Mouse (Mus musculus) stomach, postnatal 0 days (tissue): ENCODE results near the gene Zfp28. TPM values are rescaled to one million over a fixed set of nuclear protein-coding genes. Genes with fewer than 3 reads are reported as not detected.

Experiments
- ATAC-seq: fragments of 200-750 bp; cut with Nextera tagmentation; 2 replicates; pipeline ENCODE4 v1.8.0; 2017; ENCODE audit not compliant: low FRiP score, low TSS enrichment
- DNase-seq: peaks from one replicate; pipeline ENCODE4 v3.0.0-alpha.2; 2016; ENCODE audit warnings: low spot score
- H3K27ac ChIP-seq: fragments of 300-500 bp; sonication (generic); replicated peaks from 2 replicates; pipeline ENCODE4 v1.5.1; 2014; ENCODE audit warnings: mild to moderate bottlenecking, control low read depth
- H3K27me3 ChIP-seq: fragments of 300-500 bp; sonication (generic); 2 replicates; pipeline ENCODE4 v1.6.1; 2014; ENCODE audit warnings: low read length; ENCODE audit not compliant: control insufficient read depth, insufficient read depth
- H3K36me3 ChIP-seq: fragments of 300-500 bp; sonication (generic); 2 replicates; pipeline ENCODE4 v1.6.1; 2014; ENCODE audit warnings: low read length, mixed read lengths; ENCODE audit not compliant: control insufficient read depth, insufficient read depth
- H3K4me1 ChIP-seq: fragments of 300-500 bp; sonication (generic); replicated peaks from 2 replicates; pipeline ENCODE4 v1.6.1; 2014; ENCODE audit warnings: antibody characterized with exemption; ENCODE audit not compliant: control insufficient read depth, insufficient read depth
- H3K4me2 ChIP-seq: fragments of 300-500 bp; sonication (generic); replicated peaks from 2 replicates; pipeline ENCODE4 v1.6.1; 2014; ENCODE audit warnings: low read depth, mild to moderate bottlenecking, control low read depth, moderate library complexity
- H3K4me3 ChIP-seq: fragments of 300-500 bp; sonication (generic); 2 replicates; pipeline ENCODE4 v1.5.1; 2014; ENCODE audit warnings: low read depth, low read length, control low read depth
- H3K9ac ChIP-seq: fragments of 300-500 bp; sonication (generic); 2 replicates; pipeline ENCODE4 v1.6.1; 2014; ENCODE audit warnings: mild to moderate bottlenecking, low read length, control low read depth, mixed read lengths
- H3K9me3 ChIP-seq: fragments of 300-500 bp; sonication (generic); 2 replicates; pipeline ENCODE4 v1.6.1; 2016; ENCODE audit warnings: low read length; ENCODE audit not compliant: control insufficient read depth
- CTCF ChIP-seq: IDR thresholded peaks from 2 replicates; pipeline ENCODE4 v1.5.1; 2016; ENCODE audit warnings: antibody characterized with exemption, low read depth, mild to moderate bottlenecking, moderate library complexity
- EP300 ChIP-seq: optimal IDR thresholded peaks from 2 replicates; pipeline ENCODE3; 2016; ENCODE audit warnings: antibody characterized with exemption
- WGBS: fragments of 180-500 bp; shearing (Covaris S2); extraction: QIAGEN DNeasy Blood & Tissue Kit; methylation state at CpG from one replicate; pipeline ENCODE4 v1.1.7; 2014; 5-methylcytosine and 5-hydroxymethylcytosine counted together
- polyA plus RNA-seq: library from polyadenylated mRNA; unstranded; fragments of >200 nt; fragmentation: Nextera tagmentation; extraction: Ambion mirVana; gene quantifications from 2 replicates; pipeline ENCODE4 v1.2.1, GENCODE M21; 2015

Gene Zfp28
- polyA plus RNA-seq, 1 experiment from 2014 or later = 2.4 TPM

DNA sequence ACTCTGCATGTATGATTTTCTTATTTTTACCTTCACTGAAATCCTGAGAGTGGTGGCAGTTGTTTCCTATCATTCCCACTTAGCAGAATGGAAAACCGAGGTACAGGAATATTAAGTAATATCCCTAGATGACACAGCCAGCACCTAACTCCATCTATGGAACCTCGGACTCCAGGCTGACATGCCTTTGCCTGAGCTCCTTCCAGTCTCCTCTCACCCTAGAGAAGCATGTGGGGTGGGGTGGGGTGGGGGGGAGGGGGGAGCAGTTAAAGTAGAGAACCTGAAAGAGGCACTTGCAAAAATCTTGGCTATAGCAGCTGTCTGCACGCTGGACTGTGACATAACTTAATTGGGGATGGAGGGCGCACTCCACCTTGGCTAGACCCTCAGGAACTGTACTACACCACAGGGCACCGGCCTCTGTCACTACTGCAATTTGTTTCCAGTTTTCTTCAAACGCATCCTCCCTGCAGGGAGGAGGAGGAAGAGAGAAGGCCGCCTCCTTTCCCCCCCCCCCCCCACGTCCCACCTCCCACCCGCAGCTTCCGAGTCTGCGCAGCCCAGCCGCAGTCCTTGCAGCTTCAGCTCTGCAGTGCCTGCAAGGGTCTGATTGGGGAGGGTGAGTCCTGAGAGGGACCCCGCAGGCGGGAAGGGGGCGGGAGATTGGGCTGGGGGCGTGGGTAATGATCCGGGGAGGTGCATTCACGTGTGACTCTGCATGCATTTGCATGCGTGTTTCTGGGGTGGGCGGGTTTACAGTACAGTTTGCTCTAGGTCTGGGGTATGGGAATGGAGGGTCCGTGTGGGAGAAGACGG lies 31.7 kb downstream of the Zfp28 start:
- H3K9ac ChIP-seq = no peak overlapping the region
- no peaks in the 10 kb centered on the region for H3K4me1 ChIP-seq
- no peaks in the 10 kb centered on the region for H3K27me3 ChIP-seq
- no peak overlapping the region for H3K27ac ChIP-seq
- H3K36me3 ChIP-seq = no peaks in the 10 kb centered on the region
- TF ChIP-seq EP300 = no peak
- no peak for TF ChIP-seq CTCF
- DNase-seq (no peak), ATAC-seq (no peak)
- H3K4me2 ChIP-seq = no peak overlapping the region
- H3K9me3 ChIP-seq = no peaks in the 10 kb centered on the region
- WGBS = 12% methylated on average over 21 of the region's 22 CpGs
- H3K4me3 ChIP-seq = no peak overlapping the region

DNA sequence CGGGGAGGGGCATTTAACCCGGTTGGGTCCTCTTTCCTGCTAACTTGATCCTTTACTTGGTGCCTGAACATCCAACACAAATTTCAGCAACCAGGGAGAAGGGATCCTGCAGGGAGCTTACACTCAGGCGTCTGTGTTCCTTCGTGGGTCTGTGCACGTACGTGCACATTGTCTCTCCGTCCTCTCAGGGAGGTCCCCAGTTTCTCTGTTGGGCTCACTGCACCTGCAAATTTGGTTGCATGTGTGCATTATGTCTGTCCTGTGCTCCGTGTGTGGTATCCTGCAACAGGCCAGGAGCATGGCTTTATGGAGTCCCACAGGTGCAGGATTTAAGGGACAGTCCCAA lies 32.3 kb downstream of the Zfp28 start:
- ATAC-seq (no peak), DNase-seq (no peak)
- TF ChIP-seq CTCF = no peak
- no peak for TF ChIP-seq EP300
- H3K9ac ChIP-seq = no peak overlapping the region
- H3K27ac ChIP-seq = no peak overlapping the region
- no peaks in the 10 kb centered on the region for H3K36me3 ChIP-seq
- H3K27me3 ChIP-seq = no peaks in the 10 kb centered on the region
- H3K9me3 ChIP-seq = no peaks in the 10 kb centered on the region
- no peaks in the 10 kb centered on the region for H3K4me1 ChIP-seq
- no peak overlapping the region for H3K4me2 ChIP-seq
- 15% methylated on average over 8 of the region's 8 CpGs for WGBS
- no peak overlapping the region for H3K4me3 ChIP-seq

DNA sequence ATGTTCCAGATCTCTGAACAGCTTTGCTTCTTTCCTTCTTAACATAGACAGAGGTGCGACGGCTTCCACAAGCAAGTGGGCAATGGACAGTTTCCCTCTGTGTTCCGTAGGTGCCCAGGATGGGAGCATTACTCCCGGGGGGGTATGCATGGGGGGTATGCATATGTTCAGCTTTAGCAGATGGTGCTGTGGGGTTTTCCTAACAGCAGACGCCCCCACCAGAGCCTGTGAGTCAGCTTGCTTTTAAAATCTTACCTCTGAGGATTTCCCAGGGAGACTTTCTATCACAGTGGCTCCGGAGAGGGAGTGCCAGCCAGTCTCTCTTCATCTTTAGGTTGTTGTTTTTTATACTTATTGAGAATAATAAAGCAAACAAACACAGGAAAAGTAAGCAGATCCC lies 36.8 kb downstream of the Zfp28 start:
- Histone ChIP-seq H3K27ac (no peak overlapping the region), H3K4me2 (no peak overlapping the region), H3K4me3 (no peak overlapping the region), H3K36me3 (no peaks in the 10 kb centered on the region), H3K4me1 (no peaks in the 10 kb centered on the region), H3K9ac (no peak overlapping the region), H3K27me3 (no peaks in the 10 kb centered on the region), H3K9me3 (no peaks in the 10 kb centered on the region)
- 68% methylated on average over 6 of the region's 6 CpGs for WGBS
- DNase-seq = no peak
- ATAC-seq = no peak
- TF ChIP-seq EP300 = no peak
- TF ChIP-seq CTCF = no peak

GRCm38 (mm10) chr7:6429381-6429780 lies 46.3 kb downstream of the Zfp28 start:
- no peaks in the 10 kb centered on the region for H3K27me3 ChIP-seq
- no peaks in the 10 kb centered on the region for H3K4me1 ChIP-seq
- DNase-seq (no peak), ATAC-seq (no peak)
- no peak overlapping the region for H3K27ac ChIP-seq
- 77% methylated on average over 3 of the region's 3 CpGs for WGBS
- no peaks in the 10 kb centered on the region for H3K36me3 ChIP-seq
- no peak for TF ChIP-seq EP300
- TF ChIP-seq CTCF = peak; percentile 17; the same call in 1 of the 2 replicates
- H3K9ac ChIP-seq = no peak overlapping the region
- no peak overlapping the region for H3K4me3 ChIP-seq
- H3K9me3 ChIP-seq = 0 out of 2 replicates have a peak, but pooled peaks cover 4% of the 10 kb centered on the region
- no peak overlapping the region for H3K4me2 ChIP-seq

GRCm38 (mm10) chr7:6430342-6430741 lies 47.2 kb downstream of the Zfp28 start:
- Histone ChIP-seq H3K9ac (no peak overlapping the region), H3K27me3 (no peaks in the 10 kb centered on the region), H3K4me1 (no peaks in the 10 kb centered on the region), H3K36me3 (no peaks in the 10 kb centered on the region), H3K27ac (no peak overlapping the region), H3K4me3 (no peak overlapping the region), H3K9me3 (0 out of 2 replicates have a peak, but pooled peaks cover 4% of the 10 kb centered on the region), H3K4me2 (no peak overlapping the region)
- 28% methylated on average over 2 of the region's 2 CpGs for WGBS
- peak; percentile 27 for DNase-seq
- ATAC-seq = no peak
- TF ChIP-seq CTCF (peak; percentile 62), EP300 (no peak)

DNA sequence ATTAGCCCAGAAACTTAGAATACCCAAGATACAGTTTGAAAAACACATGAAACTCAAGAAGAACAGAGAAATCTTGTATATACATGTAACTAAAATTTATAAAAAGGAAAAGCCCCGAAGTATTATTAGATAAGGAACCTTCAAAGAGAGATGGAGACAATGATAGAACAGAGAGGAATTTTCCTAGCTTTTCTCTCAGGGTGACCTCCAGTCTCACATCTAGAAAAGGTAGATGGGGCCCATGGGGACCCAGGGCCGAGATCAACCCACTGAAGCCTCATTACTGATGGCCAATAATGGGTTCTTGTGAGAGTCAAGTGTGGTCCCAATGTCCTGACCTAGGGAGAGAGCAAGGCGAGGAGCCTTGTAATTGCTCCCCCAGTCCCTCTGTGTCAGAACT lies 55.3 kb downstream of the Zfp28 start, which contains the start of gene Olfr1344:
TSS of gene Olfr1344 (plus strand) at position 301 of the 400 bp plus-strand sequence.
- no peaks in the 10 kb centered on the region for H3K27me3 ChIP-seq

More for the DNA sequence above, 55.3 kb downstream of the Zfp28 start, which contains the start of gene Olfr1344:
- no peak for ATAC-seq
- TF ChIP-seq CTCF (no peak), EP300 (no peak)
- Histone ChIP-seq H3K4me3 (no peak within 1 kb of the TSS), H3K4me2 (no peak within 1 kb of the TSS), H3K9ac (no peak within 1 kb of the TSS), H3K4me1 (no peaks in the 10 kb centered on the region), H3K9me3 (no peaks in the 10 kb centered on the region), H3K36me3 (no peaks in the 10 kb centered on the region), H3K27ac (no peak within 1 kb of the TSS)
- WGBS = 67% methylated on average over 3 of the region's 3 CpGs
- DNase-seq = no peak
